Mouse (Mus musculus) erythroblast, adult 5-6 weeks (primary cell): ENCODE data around the gene Layn. TPM values are rescaled to one million over a fixed set of nuclear protein-coding genes. Genes with fewer than 3 reads are reported as not detected.

Experiments used
- ATAC-seq: replicated peaks from 2 replicates; pipeline ENCODE4 v1.8.0; 2016; ENCODE audit warnings: moderate number of reproducible peaks, mild to moderate bottlenecking, moderate TSS enrichment, inconsistent platforms; ENCODE audit not compliant: poor library complexity, low FRiP score, severe bottlenecking
- total RNA-seq, 2 experiments: library from RNA; stranded (forward) in 1 of 2; stranded (reverse) in 1 of 2; fragments of 150-400 nt in 1 of 2; fragments of 200-764, 138-1000 nt in 1 of 2; gene quantifications; 2 replicates each; pipeline versions ENCODE4 v1.2.3 to v1.2.4; 2015 to 2017; ENCODE audit warnings: low replicate concordance in 2 of 2

Gene Layn
- total RNA-seq (2015; ENCODE audit: low replicate concordance) (0.58 and 0.63 TPM in 2 replicates), total RNA-seq (2017; ENCODE audit: low replicate concordance) (9.3 TPM in 1 of 2 replicates, not detected in the other)

GRCm38 (mm10) chr9:51076979-51077315 lies at the start of gene Layn:
TSS of gene Layn (minus strand) at chr9:51077094.
- no peak for ATAC-seq

- no peak for ATAC-seq
Observed at GRCm38 (mm10) chr9:51114767-51115166, 37.9 kb upstream of the Layn start.

GRCm38 (mm10) chr9:51105751-51106150 lies 28.9 kb upstream of the Layn start:
- no peak for ATAC-seq

- no peak for ATAC-seq
Observed at GRCm38 (mm10) chr9:51103808-51104514, 27.1 kb upstream of the Layn start.

DNA sequence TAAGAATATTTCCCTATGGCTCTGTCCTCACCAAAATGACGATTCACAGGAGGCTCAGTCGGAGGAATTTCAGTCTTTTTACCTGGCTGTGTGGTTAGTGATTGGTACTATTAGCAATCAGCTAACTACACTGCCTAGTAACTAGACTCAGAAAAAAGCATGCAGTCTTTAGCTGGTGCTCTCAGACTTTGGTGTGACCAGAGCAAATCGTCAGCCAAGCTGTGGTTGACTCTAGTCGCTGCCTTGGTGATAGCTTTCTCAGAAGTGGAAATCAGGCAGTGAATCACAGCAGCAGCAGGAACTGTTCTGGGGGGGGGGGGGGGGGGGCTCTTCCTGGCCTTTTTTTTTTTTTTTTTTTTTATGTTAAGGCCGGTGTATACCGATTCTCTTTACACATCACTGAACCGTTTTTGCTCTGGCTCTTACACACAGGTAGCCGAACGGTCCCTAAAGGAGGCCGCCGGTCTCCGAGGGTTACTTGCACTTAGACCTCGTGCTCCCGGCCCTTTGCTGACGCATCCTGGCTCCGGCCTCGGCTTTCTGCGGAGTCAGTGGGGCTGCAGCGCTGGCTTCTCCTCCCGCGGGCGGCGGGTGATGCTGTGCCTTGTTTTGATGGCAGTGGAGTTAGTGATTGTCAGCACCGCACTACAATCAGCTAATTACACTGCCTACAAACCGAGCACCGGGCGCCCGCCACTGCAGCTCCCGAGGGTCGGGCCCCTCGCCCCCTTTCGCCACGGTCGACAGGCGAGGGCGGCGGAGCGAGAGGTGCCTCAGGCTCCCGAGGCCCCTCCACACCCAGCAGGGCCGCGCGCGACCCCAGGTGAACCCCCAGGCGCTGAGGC lies 26.3 kb upstream of the Layn start:
- no peak for ATAC-seq

DNA sequence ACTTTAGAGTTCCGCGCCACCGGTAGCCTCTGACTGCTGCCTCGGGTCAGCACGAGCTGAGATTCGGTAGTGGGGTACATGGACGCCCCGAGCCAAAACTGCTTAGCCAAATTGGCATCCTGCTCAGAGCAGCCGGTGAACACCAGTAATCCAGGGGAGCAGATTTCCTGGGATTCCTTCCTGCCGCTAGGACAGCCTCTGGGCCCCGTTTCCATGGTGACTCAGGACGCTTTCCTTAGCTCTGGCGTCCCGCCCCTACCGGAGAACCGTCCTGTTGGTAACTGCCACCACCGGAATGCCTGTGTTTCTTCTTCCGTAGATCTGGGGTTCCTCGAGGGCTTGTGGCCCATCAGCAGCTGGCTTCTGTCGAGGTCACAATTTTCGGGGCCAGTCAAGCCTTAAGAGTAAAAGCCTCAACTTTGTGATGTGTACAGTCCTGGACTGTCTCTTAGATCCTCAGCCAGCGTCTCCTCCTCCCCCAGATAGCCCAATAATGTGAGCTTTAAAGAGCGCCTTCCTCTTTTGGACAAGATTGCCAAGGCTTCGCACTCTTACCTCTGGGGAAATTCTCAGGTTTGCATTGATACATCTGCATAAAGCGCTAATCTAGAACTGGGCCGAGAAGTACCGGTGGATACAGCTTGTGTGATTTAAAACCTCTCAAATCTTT lies 25.0 kb upstream of the Layn start, which contains the start of gene 4833427G06Rik:
TSS of gene 4833427G06Rik (minus strand) at position 323 of the 670 bp plus-strand sequence.
- ATAC-seq = no peak

- no peak for ATAC-seq
Observed at GRCm38 (mm10) chr9:51096306-51096705, 19.4 kb upstream of the Layn start.

DNA sequence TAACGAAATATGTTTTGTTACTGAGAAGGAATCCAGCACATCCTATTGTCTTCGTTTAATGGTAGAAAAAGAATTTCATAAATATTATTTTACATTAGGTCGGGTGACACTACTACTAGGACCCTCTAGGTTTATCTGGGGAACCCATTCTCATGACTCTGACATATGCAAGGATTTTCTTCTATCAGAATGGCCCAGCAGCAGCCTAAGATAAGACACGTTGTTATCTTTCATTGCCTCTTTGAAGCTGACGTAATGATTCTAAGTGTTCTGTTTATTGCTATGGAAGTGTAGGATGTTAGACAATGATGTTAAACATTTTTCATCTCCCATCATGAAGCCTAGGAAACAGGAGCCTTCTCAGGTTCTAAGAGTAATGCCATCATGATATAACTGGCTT lies 16.8 kb upstream of the Layn start:
- no peak for ATAC-seq

DNA sequence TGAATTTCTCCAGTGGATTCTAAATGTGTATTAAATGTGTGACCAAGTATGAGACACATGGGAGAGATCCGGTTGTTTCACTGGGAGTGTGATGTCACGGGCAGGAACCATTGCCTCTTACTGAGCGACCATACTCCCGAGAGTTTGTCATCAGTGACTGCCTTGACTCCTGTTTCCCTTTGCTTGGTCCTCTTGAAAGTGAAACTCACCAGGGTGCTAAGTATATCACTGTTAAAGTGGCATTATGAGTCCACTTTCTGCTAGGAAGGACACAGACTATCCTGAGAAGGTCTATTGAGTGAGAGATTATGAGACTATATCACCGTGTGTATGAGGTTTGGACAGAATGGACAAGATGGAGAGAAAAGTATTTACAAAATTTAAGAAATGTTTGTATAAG lies 4.7 kb upstream of the Layn start:
- ATAC-seq = no peak

DNA sequence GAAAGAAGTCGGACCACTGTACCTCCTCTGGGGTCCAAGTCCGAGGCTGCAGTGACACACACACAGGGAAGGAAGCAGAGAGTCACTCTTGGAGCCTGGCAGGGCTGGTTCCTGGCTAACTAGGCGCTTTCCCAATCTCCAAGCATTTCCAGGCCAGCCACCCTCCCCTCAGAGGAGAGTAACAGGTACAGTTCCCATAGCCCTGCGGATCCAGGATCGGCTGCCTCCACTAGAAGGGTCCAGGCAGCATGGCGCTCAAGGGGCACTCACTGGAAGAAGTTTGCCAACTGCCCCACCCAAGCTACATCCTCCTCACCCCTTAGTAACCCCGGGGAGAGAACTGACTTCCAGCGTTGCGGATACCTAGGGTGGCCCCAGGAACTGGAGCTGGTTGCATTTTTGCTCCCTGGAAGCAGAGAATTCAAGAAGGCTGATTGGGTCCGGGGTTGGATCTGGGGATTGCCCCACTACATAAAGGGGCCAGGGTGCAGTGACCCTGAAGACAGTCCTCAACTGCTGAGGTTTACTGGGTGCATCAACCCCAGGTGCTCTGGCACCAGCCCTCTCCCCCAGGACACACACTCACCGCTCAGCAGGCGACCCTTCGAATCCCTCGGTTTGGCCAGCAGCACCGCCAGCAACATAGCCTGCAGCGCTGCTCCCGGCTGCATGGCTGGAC lies 455 bp downstream of the Layn start:
- ATAC-seq = 0 out of 2 replicates have a peak, but pooled peaks have one; percentile 38

- no peak for ATAC-seq
Observed at GRCm38 (mm10) chr9:51075780-51076179, 1.1 kb downstream of the Layn start.

GRCm38 (mm10) chr9:51070801-51071200 lies 6.1 kb downstream of the Layn start:
- ATAC-seq = no peak

DNA sequence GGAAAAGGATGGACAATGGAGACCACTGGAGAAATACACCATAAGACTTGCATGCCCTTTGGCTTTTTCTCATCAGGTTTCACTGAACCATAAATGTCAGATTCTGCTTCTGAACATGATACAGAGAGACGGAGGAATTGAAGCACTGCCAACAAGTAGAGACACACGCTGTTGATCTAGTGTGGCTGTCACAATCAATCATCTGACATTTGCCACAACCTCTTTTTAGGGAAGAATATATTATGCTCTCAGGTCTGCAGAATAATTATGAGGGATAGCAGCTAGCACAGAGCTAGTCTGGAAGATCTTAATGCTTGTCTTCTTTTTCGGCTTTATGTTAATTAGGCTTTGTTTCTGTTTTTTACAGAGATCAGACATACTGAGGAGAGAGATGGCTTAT lies 8.7 kb downstream of the Layn start:
- ATAC-seq = no peak

DNA sequence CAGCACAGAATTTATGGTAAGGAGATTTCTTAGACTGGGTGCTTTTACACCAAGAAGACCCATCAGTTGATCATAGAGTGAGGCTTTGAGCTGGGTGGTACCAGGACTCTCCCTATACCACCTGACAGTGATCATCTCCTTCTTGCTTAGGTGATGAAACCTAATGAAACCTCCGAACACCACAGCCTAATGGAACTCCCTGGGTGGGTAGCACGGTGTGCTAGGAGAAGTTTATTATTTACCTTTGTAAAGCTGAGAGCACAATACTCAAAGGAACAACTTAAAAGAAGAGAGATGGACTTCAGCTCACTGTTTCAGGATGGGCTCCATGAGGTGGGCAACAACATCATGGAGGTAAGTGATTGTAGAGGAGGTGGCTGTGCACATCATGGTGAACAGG lies 16.3 kb downstream of the Layn start, which contains the start of gene Btg4:
TSS of gene Btg4 (plus strand) at position 301 of the 400 bp plus-strand sequence.
- ATAC-seq = no peak

- no peak for ATAC-seq
Observed at GRCm38 (mm10) chr9:51058951-51059521, 17.9 kb downstream of the Layn start.

GRCm38 (mm10) chr9:51056360-51057324 lies 20.3 kb downstream of the Layn start:
- no peak for ATAC-seq

DNA sequence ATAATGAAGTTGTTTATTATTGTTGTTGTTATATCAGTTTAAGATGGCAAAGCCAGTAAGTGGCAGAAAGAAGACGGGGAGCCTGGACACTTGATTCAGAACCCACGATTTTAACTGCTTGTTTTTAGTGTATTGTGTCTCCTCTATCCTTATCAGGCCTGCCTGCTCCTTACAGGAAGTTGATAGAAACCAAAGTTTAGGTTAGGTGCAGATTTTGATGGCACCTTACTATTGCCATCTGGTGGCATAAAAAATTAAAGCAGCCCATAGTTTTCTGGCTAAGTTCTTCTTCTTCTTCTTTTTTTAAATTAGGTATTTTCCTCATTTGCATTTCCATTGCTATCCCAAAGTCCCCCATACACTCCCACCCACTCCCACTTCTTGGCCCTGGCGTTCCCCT lies 24.7 kb downstream of the Layn start:
- ATAC-seq = no peak

GRCm38 (mm10) chr9:51042136-51042535 lies 34.8 kb downstream of the Layn start:
- no peak for ATAC-seq
